Mouse (Mus musculus) hindbrain, embryonic 16.5 days (tissue): ENCODE measurements at regions not wholly inside any gene's neighbourhood (a gene's known extent, or its start where the extent isn't known, plus 50 kb on each side); places are given as distances from the start of the nearest gene placed in this dataset.

Source experiments
- ATAC-seq: fragments of 200-750 bp; cut with Nextera tagmentation; 2 replicates; pipeline ENCODE4 v1.8.0; 2017; ENCODE audit warnings: moderate TSS enrichment, moderate library complexity
- H3K27ac ChIP-seq: fragments of 300-500 bp; sonication (generic); 2 replicates; pipeline ENCODE4 v1.5.1; 2014; ENCODE audit warnings: low read depth, mild to moderate bottlenecking, control low read depth, low read length, moderate library complexity
- H3K27me3 ChIP-seq: fragments of 300-500 bp; sonication (generic); replicated peaks from 2 replicates; pipeline ENCODE4 v1.6.1; 2014; ENCODE audit warnings: low read length; ENCODE audit not compliant: control insufficient read depth, insufficient read depth
- H3K36me3 ChIP-seq: fragments of 300-500 bp; sonication (generic); 2 replicates; pipeline ENCODE4 v1.6.1; 2014; ENCODE audit warnings: mild to moderate bottlenecking, low read length, moderate library complexity, mixed read lengths; ENCODE audit not compliant: control insufficient read depth, insufficient read depth
- H3K4me1 ChIP-seq: fragments of 300-500 bp; sonication (generic); 2 replicates; pipeline ENCODE4 v1.6.1; 2014; ENCODE audit warnings: low read depth, low read length; ENCODE audit not compliant: control insufficient read depth, insufficient read depth
- H3K4me2 ChIP-seq: fragments of 300-500 bp; sonication (generic); 2 replicates; pipeline ENCODE4 v1.6.1; 2014; ENCODE audit warnings: mild to moderate bottlenecking, low read length, control low read depth, moderate library complexity
- H3K4me3 ChIP-seq: fragments of 300-500 bp; sonication (generic); 2 replicates; pipeline ENCODE4 v1.5.1; 2014; ENCODE audit warnings: mild to moderate bottlenecking, low read length, control low read depth, moderate library complexity
- H3K9ac ChIP-seq: fragments of 300-500 bp; sonication (generic); 2 replicates; pipeline ENCODE4 v1.6.1; 2014; ENCODE audit warnings: low read depth, mild to moderate bottlenecking, control low read depth, low read length, moderate library complexity
- H3K9me3 ChIP-seq: fragments of 300-500 bp; sonication (generic); 2 replicates; pipeline ENCODE4 v1.6.1; 2014; ENCODE audit warnings: mild to moderate bottlenecking, low read length, moderate library complexity; ENCODE audit not compliant: control insufficient read depth
- WGBS: fragments of 180-500 bp; shearing (Covaris S2); extraction: QIAGEN DNeasy Blood & Tissue Kit; methylation state at CpG from one replicate; pipeline ENCODE4 v1.1.7; 2014; 5-methylcytosine and 5-hydroxymethylcytosine counted together

DNA sequence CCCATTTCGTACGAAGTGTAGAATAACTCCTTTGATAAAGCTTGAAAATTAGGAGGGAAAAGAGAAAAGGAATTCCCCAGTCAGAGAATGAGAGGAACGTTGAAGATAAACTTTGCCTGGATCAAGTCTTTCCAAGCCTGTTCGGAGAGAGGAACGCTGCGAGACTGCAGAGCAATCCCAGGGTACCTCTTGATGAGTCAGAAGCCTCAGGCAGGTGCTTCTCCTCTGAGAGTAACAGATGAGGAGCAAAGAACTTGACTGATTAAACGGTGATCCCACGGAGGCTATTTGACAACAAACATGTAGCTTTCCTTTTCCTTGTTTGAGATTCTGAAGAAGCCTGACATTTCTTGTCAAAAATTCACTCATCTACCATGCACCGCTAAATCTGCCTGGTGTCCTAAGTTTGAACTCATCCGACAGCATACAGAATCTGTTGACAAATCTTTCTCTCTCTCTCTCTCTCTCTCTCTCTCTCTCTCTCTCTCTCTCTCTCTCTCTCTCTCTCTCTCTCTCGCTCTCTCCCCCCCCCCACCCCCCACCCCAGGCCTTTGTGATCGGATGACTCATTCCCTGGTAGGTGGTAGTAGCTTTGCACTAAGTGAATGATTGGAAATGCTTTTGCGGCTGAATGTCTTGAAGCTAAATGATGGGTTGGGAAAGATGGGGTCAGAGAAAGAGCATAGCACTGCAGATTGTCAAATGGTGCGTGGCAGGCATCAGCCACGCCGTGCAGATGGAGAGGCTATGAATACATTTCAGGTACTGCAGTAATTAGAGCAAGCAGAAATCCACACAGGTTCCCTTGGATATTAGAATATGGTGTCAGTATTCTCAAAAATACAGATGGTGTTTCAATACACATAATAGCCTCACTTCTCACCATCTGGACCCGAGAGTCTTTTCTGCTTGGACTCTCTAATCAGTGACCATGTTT is 496.1 kb upstream of the Atp2b1 start:
- WGBS: 47% methylated on average over 17 of the region's 17 CpGs
- H3K27ac ChIP-seq: no peak overlapping the region
- H3K4me2 ChIP-seq: peak overlapping the region; percentile 6; the same call in 1 of the 2 replicates

DNA sequence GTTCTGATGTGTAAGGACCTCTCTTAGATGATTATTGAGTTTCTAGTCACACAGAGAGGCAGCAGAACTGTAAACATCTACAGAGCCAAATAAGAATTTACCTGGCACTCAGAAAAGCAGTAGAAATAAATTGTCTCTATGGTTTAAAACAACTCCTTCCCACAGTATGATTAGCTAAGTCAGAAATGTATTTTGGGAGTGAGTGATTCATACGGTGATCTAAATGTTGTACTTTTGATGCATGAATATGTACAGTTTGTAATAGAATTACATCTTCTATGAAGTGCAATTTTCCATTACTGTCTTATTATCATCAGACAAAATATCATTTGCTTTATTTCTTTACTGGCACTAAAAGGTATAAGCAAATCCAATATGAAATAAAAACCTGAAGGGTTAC is 489.8 kb upstream of the Atp2b1 start:
- no peak overlapping the region for H3K9ac ChIP-seq
- no peaks in the 10 kb centered on the region for H3K9me3 ChIP-seq
- ATAC-seq: no peak
- no peak overlapping the region for H3K4me3 ChIP-seq
- H3K27me3 ChIP-seq: no peaks in the 10 kb centered on the region
- H3K36me3 ChIP-seq: no peaks in the 10 kb centered on the region
- H3K4me1 ChIP-seq: no peaks in the 10 kb centered on the region
- 97% methylated on average over 1 of the region's 1 CpGs for WGBS
- no peak overlapping the region for H3K27ac ChIP-seq
- H3K4me2 ChIP-seq: no peak overlapping the region

More for the DNA sequence above, 496.1 kb upstream of the Atp2b1 start:
- no peaks in the 10 kb centered on the region for H3K9me3 ChIP-seq
- peaks cover 3% of the 10 kb centered on the region; the same call in 1 of the 2 replicates for H3K4me1 ChIP-seq
- peak; percentile 87 for ATAC-seq
- H3K4me3 ChIP-seq: no peak overlapping the region
- no peaks in the 10 kb centered on the region for H3K27me3 ChIP-seq
- no peak overlapping the region for H3K9ac ChIP-seq
- no peaks in the 10 kb centered on the region for H3K36me3 ChIP-seq

DNA sequence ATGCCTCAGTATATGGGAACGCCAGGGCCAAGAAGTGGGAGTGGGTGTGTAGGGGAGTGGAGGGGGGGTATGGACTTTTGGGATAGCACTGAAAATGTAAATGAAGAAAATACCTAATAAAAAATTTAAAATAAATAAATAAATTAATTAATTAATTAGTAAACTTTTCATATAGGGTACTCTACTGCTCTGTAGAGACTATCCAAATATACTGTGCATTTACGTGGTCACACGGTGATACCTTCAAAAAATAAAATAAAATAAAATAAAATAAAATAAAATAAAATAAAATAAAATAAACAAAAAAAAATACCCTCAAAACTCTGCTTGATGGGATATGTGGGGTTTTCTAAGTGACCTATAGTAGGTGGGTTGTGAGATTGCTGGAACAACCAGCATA is 479.2 kb upstream of the Atp2b1 start:
- no peaks in the 10 kb centered on the region for H3K9me3 ChIP-seq
- H3K4me2 ChIP-seq: no peak overlapping the region
- WGBS: 99% methylated on average over 3 of the region's 3 CpGs
- no peak overlapping the region for H3K9ac ChIP-seq
- no peak overlapping the region for H3K27ac ChIP-seq
- ATAC-seq: no peak
- H3K4me3 ChIP-seq: no peak overlapping the region
- no peaks in the 10 kb centered on the region for H3K27me3 ChIP-seq
- H3K4me1 ChIP-seq: no peaks in the 10 kb centered on the region
- no peaks in the 10 kb centered on the region for H3K36me3 ChIP-seq

DNA sequence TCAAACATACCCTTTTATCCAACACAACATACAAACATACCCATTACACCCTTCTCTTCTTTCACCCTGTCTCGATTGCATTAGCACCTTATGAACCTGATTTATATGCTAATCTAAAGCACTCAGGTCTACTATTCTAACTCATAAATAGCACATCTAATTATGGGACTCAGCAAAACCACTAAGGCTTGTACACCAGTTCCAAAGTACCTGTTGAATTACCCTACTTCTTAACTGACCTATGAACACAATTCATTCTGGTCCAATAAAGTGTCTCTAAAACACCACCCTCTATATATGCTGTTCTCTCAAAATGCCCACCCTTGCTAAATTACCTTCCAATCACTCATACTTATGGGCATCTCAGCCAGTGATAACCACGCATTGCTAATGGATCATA is 452.7 kb upstream of the Atp2b1 start:
- WGBS: 89% methylated on average over 2 of the region's 2 CpGs
- no peaks in the 10 kb centered on the region for H3K9me3 ChIP-seq
- H3K4me1 ChIP-seq: no peaks in the 10 kb centered on the region
- no peak overlapping the region for H3K4me2 ChIP-seq
- H3K36me3 ChIP-seq: no peaks in the 10 kb centered on the region
- H3K4me3 ChIP-seq: no peak overlapping the region
- no peak overlapping the region for H3K9ac ChIP-seq
- ATAC-seq: no peak
- H3K27me3 ChIP-seq: no peaks in the 10 kb centered on the region
- H3K27ac ChIP-seq: no peak overlapping the region

DNA sequence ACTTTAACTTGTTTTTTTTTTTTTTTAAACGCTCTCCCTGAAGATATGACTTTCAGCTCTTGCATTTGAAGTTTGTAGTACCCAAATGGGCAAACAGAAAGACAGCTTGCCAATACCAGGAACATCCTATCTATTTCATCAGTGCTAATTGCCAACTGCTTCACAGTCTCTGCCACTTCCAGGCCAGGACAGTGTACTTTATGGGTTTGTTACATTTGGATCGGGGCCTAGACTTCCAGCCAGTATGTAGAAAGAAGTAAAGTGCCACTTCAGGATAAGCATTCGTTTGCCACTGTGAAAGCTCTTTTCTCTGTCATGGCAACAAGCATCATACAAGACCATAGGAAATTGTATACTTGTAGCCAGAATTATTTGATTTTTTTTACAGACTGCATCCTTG is 439.6 kb upstream of the Atp2b1 start:
- WGBS: 80% methylated on average over 3 of the region's 3 CpGs
- H3K4me3 ChIP-seq: no peak overlapping the region
- no peaks in the 10 kb centered on the region for H3K4me1 ChIP-seq
- no peak overlapping the region for H3K4me2 ChIP-seq
- no peaks in the 10 kb centered on the region for H3K36me3 ChIP-seq
- ATAC-seq: no peak
- H3K27ac ChIP-seq: no peak overlapping the region
- no peaks in the 10 kb centered on the region for H3K9me3 ChIP-seq
- no peak overlapping the region for H3K9ac ChIP-seq
- no peaks in the 10 kb centered on the region for H3K27me3 ChIP-seq

DNA sequence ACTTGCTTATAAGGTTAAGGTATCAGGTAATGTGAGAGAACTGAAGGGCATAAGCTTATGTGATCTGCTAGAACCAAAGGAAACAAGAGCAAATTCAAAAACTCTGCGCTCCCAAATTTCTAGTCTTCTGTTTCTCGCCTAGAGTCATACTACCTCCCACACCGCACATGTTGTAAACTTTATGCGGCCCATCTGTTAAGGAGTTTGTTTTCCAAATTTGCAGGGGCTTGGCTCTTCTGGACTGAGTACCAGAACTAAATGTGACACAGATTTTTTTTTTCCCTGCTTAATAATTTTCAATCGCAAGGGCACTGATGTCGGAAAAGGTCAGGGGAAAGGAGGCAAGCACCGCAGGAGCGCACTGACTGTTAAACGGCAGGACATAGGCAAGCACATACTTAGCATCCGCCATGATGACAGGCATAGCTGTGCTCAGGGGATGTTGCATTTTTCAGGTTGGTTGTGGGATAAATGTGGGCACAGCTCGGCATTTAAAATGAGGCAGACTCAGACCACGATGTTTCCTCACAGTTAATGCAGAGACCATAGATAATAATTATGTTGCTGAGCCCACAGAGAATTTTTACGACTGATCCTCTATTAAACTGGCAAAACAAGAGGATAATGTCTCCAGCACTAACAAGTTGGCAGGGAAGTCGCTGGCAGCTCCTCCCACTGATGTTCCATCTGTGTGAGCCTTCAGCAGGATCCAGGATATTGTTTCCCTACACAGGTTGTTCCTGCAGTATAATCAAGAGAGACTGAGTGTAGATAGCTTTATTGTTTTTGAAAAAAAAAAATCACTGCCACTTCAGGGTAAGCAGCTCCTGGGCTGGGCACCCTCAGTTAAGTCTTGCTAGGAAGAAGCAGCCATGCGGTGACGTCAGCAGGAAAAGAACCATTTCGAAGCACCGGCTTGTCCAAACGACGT is 428.2 kb upstream of the Atp2b1 start:
- 76% methylated on average over 20 of the region's 20 CpGs for WGBS
- Histone ChIP-seq H3K27me3 (no peaks in the 10 kb centered on the region), H3K27ac (0 out of 2 replicates have a peak overlapping the region, but pooled peaks have one; percentile 48), H3K4me3 (no peak overlapping the region), H3K9me3 (no peaks in the 10 kb centered on the region), H3K4me2 (no peak overlapping the region), H3K4me1 (no peaks in the 10 kb centered on the region), H3K9ac (no peak overlapping the region), H3K36me3 (no peaks in the 10 kb centered on the region)
- peak; percentile 83 for ATAC-seq

DNA sequence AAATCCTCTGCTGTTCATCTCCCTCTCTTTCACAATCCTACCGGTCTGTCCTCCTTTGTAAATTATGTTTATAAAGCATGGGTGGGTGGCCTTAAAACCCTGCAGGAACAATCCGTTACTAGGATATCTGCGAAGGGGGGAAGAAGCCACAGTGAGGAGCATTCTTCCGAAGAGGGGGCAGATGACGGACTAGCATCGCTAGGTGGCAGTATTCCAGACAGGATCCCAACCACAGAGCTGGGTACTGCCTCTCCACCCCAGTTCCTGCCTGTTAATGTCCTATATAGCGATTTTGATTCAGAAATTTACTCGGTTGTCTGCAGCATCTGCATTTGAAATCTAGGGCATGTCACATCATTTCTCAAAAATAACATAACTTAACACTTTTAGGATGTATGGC is 419.9 kb upstream of the Atp2b1 start:
- Histone ChIP-seq H3K4me1 (no peaks in the 10 kb centered on the region), H3K4me3 (no peak overlapping the region), H3K9ac (no peak overlapping the region), H3K27me3 (no peaks in the 10 kb centered on the region), H3K36me3 (no peaks in the 10 kb centered on the region), H3K27ac (no peak overlapping the region), H3K9me3 (no peaks in the 10 kb centered on the region), H3K4me2 (no peak overlapping the region)
- peak; percentile 84; the same call in 1 of the 2 replicates for ATAC-seq
- 11% methylated on average over 8 of the region's 8 CpGs for WGBS

DNA sequence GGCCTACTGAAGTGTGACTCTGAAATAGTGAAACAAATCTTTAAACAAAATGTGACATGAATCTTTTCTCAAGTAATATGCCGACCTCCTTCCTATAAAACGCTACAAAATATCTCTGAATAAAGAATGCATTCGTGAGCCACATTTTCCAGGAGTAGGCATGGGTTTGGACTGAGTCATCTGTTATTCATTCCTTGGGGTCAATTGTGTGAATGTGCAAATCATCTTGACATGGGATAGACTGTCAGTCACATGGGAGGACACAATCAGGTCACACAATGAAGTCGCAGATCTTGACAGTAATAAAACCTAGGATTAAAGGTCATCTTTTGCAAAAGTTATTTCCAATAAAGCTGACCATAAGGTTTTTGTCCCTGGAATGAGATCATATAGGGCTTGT is 418.0 kb upstream of the Atp2b1 start:
- Histone ChIP-seq H3K9ac (no peak overlapping the region), H3K27me3 (no peaks in the 10 kb centered on the region), H3K9me3 (no peaks in the 10 kb centered on the region), H3K4me3 (no peak overlapping the region), H3K4me1 (no peaks in the 10 kb centered on the region), H3K4me2 (no peak overlapping the region), H3K36me3 (no peaks in the 10 kb centered on the region), H3K27ac (no peak overlapping the region)
- WGBS: 75% methylated on average over 4 of the region's 4 CpGs
- no peak for ATAC-seq

DNA sequence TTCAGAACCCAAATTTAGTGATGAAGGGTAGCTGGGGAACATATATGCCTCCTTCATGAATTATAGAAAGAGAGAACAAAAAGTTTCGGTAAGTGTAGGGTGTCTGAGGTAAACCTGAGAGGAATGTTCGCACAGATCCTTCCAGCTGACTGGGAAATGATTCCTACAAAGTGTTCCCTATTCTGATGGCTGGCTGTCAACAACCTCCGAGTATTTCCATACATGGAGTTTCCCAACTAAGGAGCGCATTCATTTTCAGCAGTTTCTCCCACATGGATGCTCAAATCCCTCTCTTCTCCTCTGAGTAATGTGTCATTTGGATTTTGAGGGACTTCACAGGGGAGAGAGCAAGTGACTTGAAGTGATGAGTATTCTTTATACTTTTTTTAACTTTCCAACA is 413.9 kb upstream of the Atp2b1 start:
- H3K4me3 ChIP-seq: no peak overlapping the region
- H3K9me3 ChIP-seq: no peaks in the 10 kb centered on the region
- no peak for ATAC-seq
- no peaks in the 10 kb centered on the region for H3K27me3 ChIP-seq
- WGBS: 93% methylated on average over 4 of the region's 4 CpGs
- no peak overlapping the region for H3K9ac ChIP-seq
- H3K4me2 ChIP-seq: no peak overlapping the region
- H3K27ac ChIP-seq: no peak overlapping the region
- H3K4me1 ChIP-seq: no peaks in the 10 kb centered on the region
- no peaks in the 10 kb centered on the region for H3K36me3 ChIP-seq
